Mouse (Mus musculus): ENCODE results near the gene Gm17387. TPM values are rescaled to one million over a fixed set of nuclear protein-coding genes. Genes with fewer than 3 reads are reported as not detected.

Gene Gm17387
- not detected for polyA plus RNA-seq (2014; fragmentation: Illumina TruSeq; extraction: RNeasy Lipid Tissue Mini Kit (QIAGEN cat#74804); ENCODE audit: low read depth, low replicate concordance)

DNA sequence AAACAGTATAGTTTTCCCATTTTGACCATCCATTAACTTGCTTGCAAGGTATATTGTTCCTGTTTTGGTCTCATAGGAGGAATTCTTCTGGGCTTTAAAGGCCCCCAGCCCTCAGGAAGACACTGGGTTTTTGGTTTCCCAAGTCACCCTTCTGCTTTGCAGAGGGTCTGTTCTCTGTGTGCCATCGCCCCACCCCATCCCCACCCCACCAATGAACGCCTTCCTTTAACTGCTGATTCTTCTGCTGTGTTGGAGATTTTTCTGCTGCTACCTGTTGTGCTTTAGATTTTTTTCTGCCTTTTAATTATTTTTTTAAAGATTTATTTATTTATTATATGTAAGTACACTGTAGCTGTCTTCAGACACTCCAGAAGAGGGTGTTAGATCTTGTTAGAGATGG, at the start of gene Gm17387:
Gene Gm17387 (plus strand): TSS at position 301 of the 400 bp plus-strand sequence.

DNA sequence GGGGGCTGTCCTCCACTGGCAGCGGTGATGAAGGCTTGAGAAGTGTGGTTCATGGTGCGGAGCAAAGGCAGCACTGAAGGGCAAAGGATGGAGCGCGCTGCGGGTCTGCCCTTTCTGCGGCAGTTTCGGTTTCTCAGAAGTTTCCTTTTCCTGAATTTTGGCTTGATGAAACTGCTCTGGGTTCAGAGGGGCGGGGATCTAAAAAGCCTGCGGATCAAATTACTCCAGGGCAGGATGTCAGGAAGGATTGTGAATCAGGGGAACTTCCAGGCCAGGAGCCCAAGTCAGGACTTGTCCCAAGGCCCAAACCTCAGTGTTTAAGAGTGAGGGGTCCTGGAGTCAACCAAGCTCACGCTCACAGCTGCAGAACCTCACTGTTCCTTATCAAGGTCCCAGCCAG, 18.3 kb upstream of the Gm17387 start, which contains the start of gene Ifitm3:
Gene Ifitm3 (minus strand): TSS at position 178 of the 400 bp plus-strand sequence.

DNA sequence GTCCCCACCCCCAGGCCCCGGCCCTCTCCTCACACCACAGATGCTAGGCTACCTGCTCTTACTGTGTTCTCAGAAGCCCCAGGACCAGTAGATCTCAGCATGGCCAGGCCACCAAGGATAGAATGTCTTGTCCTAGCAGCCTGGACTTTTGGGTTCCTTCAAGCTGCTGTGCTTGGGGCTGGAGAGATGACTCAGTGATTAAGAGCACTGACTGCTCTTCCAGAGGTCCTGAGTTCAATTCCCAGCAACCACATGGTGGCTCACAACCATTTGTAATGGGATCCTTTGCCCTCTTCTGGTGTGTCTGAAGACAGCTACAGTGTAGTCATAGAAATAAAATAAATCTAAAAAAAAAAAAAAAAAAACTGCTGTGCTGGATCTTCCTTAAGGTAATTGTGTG, 11.1 kb upstream of the Gm17387 start, which contains the start of gene Ifitm6:
Gene Ifitm6 (minus strand): TSS at position 101 of the 400 bp plus-strand sequence.

DNA sequence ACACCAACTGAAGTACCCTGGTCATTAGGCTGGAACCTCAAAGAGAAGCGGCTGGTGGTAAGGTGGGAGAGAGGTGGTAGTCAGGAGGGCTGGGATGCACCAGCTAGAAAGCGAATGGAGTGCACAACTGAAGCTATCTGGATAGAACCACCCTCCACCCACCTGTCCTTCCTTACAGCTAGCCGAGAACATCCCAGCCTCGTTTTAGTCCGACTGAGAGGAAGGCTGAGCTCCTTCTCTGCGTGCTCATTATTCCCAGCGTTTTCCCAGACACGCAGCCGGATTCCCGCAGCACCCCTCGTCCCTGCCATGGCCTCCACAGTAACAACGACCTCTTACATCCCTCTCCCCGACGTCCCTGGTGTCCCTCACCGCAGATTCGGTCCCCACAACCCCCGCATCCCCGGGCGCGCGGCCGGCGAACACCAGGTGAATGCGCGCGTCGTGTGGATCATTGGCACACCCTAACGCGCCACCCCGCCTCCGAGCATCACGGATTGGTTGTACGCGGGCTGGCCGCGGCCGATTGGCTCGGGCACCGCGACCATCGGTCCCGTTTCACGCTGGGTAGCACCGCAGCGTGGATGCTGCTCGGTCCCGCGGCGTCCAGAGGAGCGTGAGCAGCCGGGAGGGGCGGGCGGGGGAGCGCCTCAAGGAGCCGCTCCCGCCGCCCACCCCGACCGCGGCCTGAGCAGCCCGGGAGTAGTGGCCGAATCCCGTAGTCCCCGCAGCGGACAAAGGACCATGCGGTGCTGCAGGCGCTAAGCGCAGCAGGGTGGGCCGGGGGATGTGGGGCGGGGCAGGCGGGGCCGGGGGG, 31.7 kb downstream of the Gm17387 start, which contains the start of gene B4galnt4:
Gene B4galnt4 (plus strand): TSS at position 679 of the 817 bp plus-strand sequence.

DNA sequence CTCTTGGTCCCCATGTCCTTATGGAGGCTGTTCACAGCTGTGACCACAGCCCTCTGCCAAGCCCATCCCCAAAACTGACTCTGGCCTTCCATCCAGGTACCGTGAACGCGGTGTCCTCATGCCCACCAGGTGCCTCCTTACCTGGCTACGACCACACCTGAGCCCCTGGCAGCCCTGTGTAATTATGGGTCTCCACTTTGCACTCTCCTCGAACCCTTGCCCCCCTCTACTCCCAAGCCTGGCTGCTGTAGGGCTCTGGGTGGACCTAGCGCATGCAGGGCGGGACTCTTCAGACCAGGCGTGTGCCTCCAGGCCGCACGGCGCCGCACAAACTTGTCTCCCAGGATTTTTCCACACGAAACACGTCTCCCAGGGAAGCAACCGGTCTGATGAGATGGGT, 48.9 kb downstream of the Gm17387 start, which contains the start of gene Pkp3:
Gene Pkp3 (plus strand): TSS at position 378 of the 400 bp plus-strand sequence.

Other genes starting within 250 kb of the Gm17387 start
- gene Syce1, start 241.3 kb upstream of the Gm17387 start, polyA plus RNA-seq (2014; fragmentation: Illumina TruSeq; extraction: RNeasy Lipid Tissue Mini Kit (QIAGEN cat#74804); ENCODE audit: low read depth, low replicate concordance), result not detected
- 2.6 TPM for gene Zfp941, start 207.0 kb upstream of the Gm17387 start, polyA plus RNA-seq (2014; fragmentation: Illumina TruSeq; extraction: RNeasy Lipid Tissue Mini Kit (QIAGEN cat#74804); ENCODE audit: low read depth, low replicate concordance)
- gene Urah, start 194.1 kb upstream of the Gm17387 start, polyA plus RNA-seq (2014; fragmentation: Illumina TruSeq; extraction: RNeasy Lipid Tissue Mini Kit (QIAGEN cat#74804); ENCODE audit: low read depth, low replicate concordance), result not detected
- not detected for gene Scgb1c1, start 183.6 kb upstream of the Gm17387 start, polyA plus RNA-seq (2014; fragmentation: Illumina TruSeq; extraction: RNeasy Lipid Tissue Mini Kit (QIAGEN cat#74804); ENCODE audit: low read depth, low replicate concordance)
- gene Odf3, start 181.3 kb upstream of the Gm17387 start, polyA plus RNA-seq (2014; fragmentation: Illumina TruSeq; extraction: RNeasy Lipid Tissue Mini Kit (QIAGEN cat#74804); ENCODE audit: low read depth, low replicate concordance), result not detected
- gene Gm45785, start 172.8 kb upstream of the Gm17387 start, polyA plus RNA-seq (2014; fragmentation: Illumina TruSeq; extraction: RNeasy Lipid Tissue Mini Kit (QIAGEN cat#74804); ENCODE audit: low read depth, low replicate concordance), result not detected
- 6.5 TPM for gene Ric8a, start 172.2 kb upstream of the Gm17387 start, polyA plus RNA-seq (2014; fragmentation: Illumina TruSeq; extraction: RNeasy Lipid Tissue Mini Kit (QIAGEN cat#74804); ENCODE audit: low read depth, low replicate concordance)
- 2.8 TPM for gene Bet1l, start 171.6 kb upstream of the Gm17387 start, polyA plus RNA-seq (2014; fragmentation: Illumina TruSeq; extraction: RNeasy Lipid Tissue Mini Kit (QIAGEN cat#74804); ENCODE audit: low read depth, low replicate concordance)
- gene Psmd13, start 147.2 kb upstream of the Gm17387 start, polyA plus RNA-seq (2014; fragmentation: Illumina TruSeq; extraction: RNeasy Lipid Tissue Mini Kit (QIAGEN cat#74804); ENCODE audit: low read depth, low replicate concordance), result 154 TPM
- gene Sirt3, start 146.8 kb upstream of the Gm17387 start, polyA plus RNA-seq (2014; fragmentation: Illumina TruSeq; extraction: RNeasy Lipid Tissue Mini Kit (QIAGEN cat#74804); ENCODE audit: low read depth, low replicate concordance), result 2.4 TPM
- 4.0 TPM for gene Cox8b, start 128.7 kb upstream of the Gm17387 start, polyA plus RNA-seq (2014; fragmentation: Illumina TruSeq; extraction: RNeasy Lipid Tissue Mini Kit (QIAGEN cat#74804); ENCODE audit: low read depth, low replicate concordance)
- gene Nlrp6, start 108.2 kb upstream of the Gm17387 start, polyA plus RNA-seq (2014; fragmentation: Illumina TruSeq; extraction: RNeasy Lipid Tissue Mini Kit (QIAGEN cat#74804); ENCODE audit: low read depth, low replicate concordance), result 0.35 TPM
- 2.7 TPM for gene Pgghg, start 87.7 kb upstream of the Gm17387 start, polyA plus RNA-seq (2014; fragmentation: Illumina TruSeq; extraction: RNeasy Lipid Tissue Mini Kit (QIAGEN cat#74804); ENCODE audit: low read depth, low replicate concordance)
- gene Ifitm5, start 78.8 kb upstream of the Gm17387 start, polyA plus RNA-seq (2014; fragmentation: Illumina TruSeq; extraction: RNeasy Lipid Tissue Mini Kit (QIAGEN cat#74804); ENCODE audit: low read depth, low replicate concordance), result not detected
- not detected for gene Gm45717, start 73.2 kb upstream of the Gm17387 start, polyA plus RNA-seq (2014; fragmentation: Illumina TruSeq; extraction: RNeasy Lipid Tissue Mini Kit (QIAGEN cat#74804); ENCODE audit: low read depth, low replicate concordance)
- 160 TPM for gene Ifitm2, start 73.1 kb upstream of the Gm17387 start, polyA plus RNA-seq (2014; fragmentation: Illumina TruSeq; extraction: RNeasy Lipid Tissue Mini Kit (QIAGEN cat#74804); ENCODE audit: low read depth, low replicate concordance)
- 1.6 TPM for gene Ifitm1, start 61.9 kb upstream of the Gm17387 start, polyA plus RNA-seq (2014; fragmentation: Illumina TruSeq; extraction: RNeasy Lipid Tissue Mini Kit (QIAGEN cat#74804); ENCODE audit: low read depth, low replicate concordance)
- gene Ifitm3, start 18.4 kb upstream of the Gm17387 start, polyA plus RNA-seq (2014; fragmentation: Illumina TruSeq; extraction: RNeasy Lipid Tissue Mini Kit (QIAGEN cat#74804); ENCODE audit: low read depth, low replicate concordance), result 14.5 TPM
- gene Ifitm6, start 11.2 kb upstream of the Gm17387 start, polyA plus RNA-seq (2014; fragmentation: Illumina TruSeq; extraction: RNeasy Lipid Tissue Mini Kit (QIAGEN cat#74804); ENCODE audit: low read depth, low replicate concordance), result not detected
- not detected for gene B4galnt4, start 32.0 kb downstream of the Gm17387 start, polyA plus RNA-seq (2014; fragmentation: Illumina TruSeq; extraction: RNeasy Lipid Tissue Mini Kit (QIAGEN cat#74804); ENCODE audit: low read depth, low replicate concordance)
- gene Pkp3, start 49.1 kb downstream of the Gm17387 start, polyA plus RNA-seq (2014; fragmentation: Illumina TruSeq; extraction: RNeasy Lipid Tissue Mini Kit (QIAGEN cat#74804); ENCODE audit: low read depth, low replicate concordance), result not detected
- not detected for gene Sigirr, start 71.4 kb downstream of the Gm17387 start, polyA plus RNA-seq (2014; fragmentation: Illumina TruSeq; extraction: RNeasy Lipid Tissue Mini Kit (QIAGEN cat#74804); ENCODE audit: low read depth, low replicate concordance)
- not detected for gene Ano9, start 88.7 kb downstream of the Gm17387 start, polyA plus RNA-seq (2014; fragmentation: Illumina TruSeq; extraction: RNeasy Lipid Tissue Mini Kit (QIAGEN cat#74804); ENCODE audit: low read depth, low replicate concordance)
- gene Ptdss2, start 93.3 kb downstream of the Gm17387 start, polyA plus RNA-seq (2014; fragmentation: Illumina TruSeq; extraction: RNeasy Lipid Tissue Mini Kit (QIAGEN cat#74804); ENCODE audit: low read depth, low replicate concordance), result 20.6 TPM
- 5.4 TPM for gene Rnh1, start 143.7 kb downstream of the Gm17387 start, polyA plus RNA-seq (2014; fragmentation: Illumina TruSeq; extraction: RNeasy Lipid Tissue Mini Kit (QIAGEN cat#74804); ENCODE audit: low read depth, low replicate concordance)
- 8.7 TPM for gene Hras, start 164.9 kb downstream of the Gm17387 start, polyA plus RNA-seq (2014; fragmentation: Illumina TruSeq; extraction: RNeasy Lipid Tissue Mini Kit (QIAGEN cat#74804); ENCODE audit: low read depth, low replicate concordance)
- gene Lrrc56, start 165.0 kb downstream of the Gm17387 start, polyA plus RNA-seq (2014; fragmentation: Illumina TruSeq; extraction: RNeasy Lipid Tissue Mini Kit (QIAGEN cat#74804); ENCODE audit: low read depth, low replicate concordance), result 0.58 TPM
- gene Lmntd2, start 184.9 kb downstream of the Gm17387 start, polyA plus RNA-seq (2014; fragmentation: Illumina TruSeq; extraction: RNeasy Lipid Tissue Mini Kit (QIAGEN cat#74804); ENCODE audit: low read depth, low replicate concordance), result not detected
- gene Rassf7, start 186.7 kb downstream of the Gm17387 start, polyA plus RNA-seq (2014; fragmentation: Illumina TruSeq; extraction: RNeasy Lipid Tissue Mini Kit (QIAGEN cat#74804); ENCODE audit: low read depth, low replicate concordance), result 0.64 TPM
- gene Phrf1, start 199.7 kb downstream of the Gm17387 start, polyA plus RNA-seq (2014; fragmentation: Illumina TruSeq; extraction: RNeasy Lipid Tissue Mini Kit (QIAGEN cat#74804); ENCODE audit: low read depth, low replicate concordance), result 17.6 TPM
- gene Irf7, start 237.3 kb downstream of the Gm17387 start, polyA plus RNA-seq (2014; fragmentation: Illumina TruSeq; extraction: RNeasy Lipid Tissue Mini Kit (QIAGEN cat#74804); ENCODE audit: low read depth, low replicate concordance), result 19.8 TPM
- gene Cdhr5, start 247.7 kb downstream of the Gm17387 start, polyA plus RNA-seq (2014; fragmentation: Illumina TruSeq; extraction: RNeasy Lipid Tissue Mini Kit (QIAGEN cat#74804); ENCODE audit: low read depth, low replicate concordance), result 1.3 TPM